Mouse (Mus musculus) testis, adult 2 months (tissue): ENCODE measurements at regions not wholly inside any gene's neighbourhood (a gene's known extent, or its start where the extent isn't known, plus 50 kb on each side); places are given as distances from the start of the nearest gene placed in this dataset.

Experiments
- CTCF ChIP-seq: fragments of 200-500 bp; IDR thresholded peaks from 2 replicates; pipeline ENCODE4 v1.5.1; 2012; ENCODE audit warnings: low read depth, mild to moderate bottlenecking, inconsistent platforms, low read length, moderate library complexity; ENCODE audit not compliant: control insufficient read depth, insufficient read depth, insufficient replicate concordance
- POLR2A ChIP-seq: fragments of 200-500 bp; IDR thresholded peaks from 2 replicates; pipeline ENCODE4 v1.6.1; 2012; ENCODE audit warnings: low read depth, mild to moderate bottlenecking, inconsistent platforms, low read length, moderate library complexity; ENCODE audit not compliant: control insufficient read depth

DNA sequence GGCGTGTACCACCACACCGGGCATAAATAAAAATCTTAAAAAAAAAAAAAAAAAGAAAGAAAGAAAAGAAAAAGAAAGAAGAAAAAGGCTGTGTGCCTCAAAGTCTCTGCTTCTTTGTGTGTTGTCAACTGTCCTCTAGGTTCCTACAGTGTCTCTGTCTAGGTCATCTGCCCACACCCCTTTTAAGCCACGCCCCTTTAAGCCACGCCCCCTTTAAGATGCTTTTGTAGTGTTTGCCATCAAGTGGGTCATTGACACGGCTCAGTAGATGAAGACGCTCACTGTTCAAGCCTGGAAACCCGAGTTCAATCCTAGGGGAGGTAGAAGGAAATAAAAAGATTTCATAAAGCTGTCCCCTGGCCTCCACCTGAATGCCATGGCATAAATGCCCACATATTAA lies 144.0 kb downstream of the Hmg20a start:
- no peak for TF ChIP-seq CTCF
- TF ChIP-seq POLR2A, result no peak
